Mouse (Mus musculus) neutrophil, adult 59 days (primary cell): Measurements from ENCODE around the gene Cdkl3. TPM values are rescaled to one million over a fixed set of nuclear protein-coding genes. Genes with fewer than 3 reads are reported as not detected.

Experiments used
- total RNA-seq, 2 experiments: library from RNA; stranded (reverse); gene quantifications; 1 replicate in 1 of 2; 2 replicates in 1 of 2; pipeline ENCODE4 v1.2.4; 2023

The Cdkl3 gene
- total RNA-seq: 1 to 10 TPM; 3.1 to 6.1 TPM

DNA sequence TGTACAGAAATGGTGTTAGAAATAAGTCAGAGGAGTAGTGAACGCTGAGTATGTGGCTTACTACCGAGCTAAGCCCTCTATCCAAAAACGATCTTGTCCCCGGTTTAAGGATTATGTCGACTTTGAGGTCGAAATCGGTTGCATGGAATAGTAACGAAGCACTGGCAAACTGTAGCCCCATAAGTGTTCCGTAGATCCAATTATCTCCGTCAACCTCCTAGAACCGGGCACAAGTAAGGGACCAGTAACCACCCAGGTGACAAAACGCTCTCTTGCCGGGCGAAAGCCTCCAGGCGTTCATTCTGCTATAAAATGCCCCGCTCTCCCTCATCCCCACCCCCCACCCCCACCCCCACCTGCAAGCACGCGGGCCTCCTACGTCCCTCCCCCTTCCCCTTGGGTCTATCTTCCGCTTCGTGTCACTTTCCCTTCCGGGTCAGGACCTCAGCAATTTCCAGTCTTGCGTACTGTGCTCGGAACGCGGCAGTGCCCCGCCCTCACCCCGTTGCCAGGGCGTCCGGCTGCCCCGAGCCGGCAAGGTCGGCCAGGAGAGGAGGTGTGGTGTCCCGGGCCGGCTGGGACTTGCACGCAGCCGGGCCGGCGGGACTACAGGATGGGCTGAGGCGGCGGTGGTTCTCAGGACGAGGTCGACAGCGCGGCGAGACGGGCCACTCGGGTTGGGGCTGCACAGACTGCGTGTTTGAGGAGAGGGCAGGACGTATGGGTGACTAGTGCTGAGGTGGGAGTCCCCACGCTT, at the start of gene Cdkl3:
TSS of gene Cdkl3 (plus strand) at position 450 of the 757 bp plus-strand sequence.

DNA sequence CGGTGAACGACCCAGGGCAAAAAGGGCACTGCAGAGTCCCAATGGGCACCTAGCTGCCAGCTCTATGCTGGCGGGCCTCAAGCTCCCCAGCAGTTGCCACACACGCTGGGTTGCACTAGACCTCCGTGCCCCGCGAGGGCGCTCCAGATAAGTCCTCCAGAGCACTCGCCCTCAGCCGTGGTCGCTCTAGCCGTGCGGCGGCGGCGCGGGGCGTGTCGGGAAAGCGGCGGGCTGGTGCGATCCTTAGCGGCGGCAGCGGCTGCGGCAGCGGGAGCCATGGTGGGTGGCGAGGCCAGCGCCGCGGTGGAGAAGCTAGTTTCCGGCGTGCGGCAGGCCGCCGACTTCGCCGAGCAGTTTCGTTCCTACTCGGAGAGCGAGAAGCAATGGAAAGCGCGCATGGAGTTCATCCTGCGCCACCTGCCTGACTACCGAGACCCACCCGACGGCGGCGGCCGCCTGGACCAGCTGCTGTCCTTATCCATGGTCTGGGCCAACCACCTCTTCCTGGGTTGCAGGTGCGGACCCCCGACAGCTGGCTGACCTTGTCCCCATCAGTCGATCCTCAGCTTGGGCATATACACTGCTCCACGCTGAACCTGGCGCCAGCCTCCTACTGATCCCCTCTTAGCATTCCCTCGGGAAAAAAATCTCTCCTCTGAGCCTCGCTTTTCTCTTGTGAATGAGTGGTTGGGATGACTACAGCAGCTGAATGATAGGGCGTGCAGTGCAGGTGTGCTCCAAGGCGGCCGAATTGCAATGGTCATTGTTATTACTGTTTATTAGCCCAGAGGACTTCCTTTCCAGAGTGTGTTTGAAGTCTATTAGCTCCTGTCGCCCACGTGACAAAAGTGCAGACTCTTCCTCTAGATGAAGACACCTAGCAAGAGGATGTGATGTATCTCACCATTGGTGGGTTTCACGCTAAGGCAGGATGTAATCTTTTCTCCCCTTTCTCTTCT, 36.3 kb upstream of the Cdkl3 start, which contains the start of gene Cdkn2aipnl:
TSS of gene Cdkn2aipnl (plus strand) at position 219 of the 959 bp plus-strand sequence.

DNA sequence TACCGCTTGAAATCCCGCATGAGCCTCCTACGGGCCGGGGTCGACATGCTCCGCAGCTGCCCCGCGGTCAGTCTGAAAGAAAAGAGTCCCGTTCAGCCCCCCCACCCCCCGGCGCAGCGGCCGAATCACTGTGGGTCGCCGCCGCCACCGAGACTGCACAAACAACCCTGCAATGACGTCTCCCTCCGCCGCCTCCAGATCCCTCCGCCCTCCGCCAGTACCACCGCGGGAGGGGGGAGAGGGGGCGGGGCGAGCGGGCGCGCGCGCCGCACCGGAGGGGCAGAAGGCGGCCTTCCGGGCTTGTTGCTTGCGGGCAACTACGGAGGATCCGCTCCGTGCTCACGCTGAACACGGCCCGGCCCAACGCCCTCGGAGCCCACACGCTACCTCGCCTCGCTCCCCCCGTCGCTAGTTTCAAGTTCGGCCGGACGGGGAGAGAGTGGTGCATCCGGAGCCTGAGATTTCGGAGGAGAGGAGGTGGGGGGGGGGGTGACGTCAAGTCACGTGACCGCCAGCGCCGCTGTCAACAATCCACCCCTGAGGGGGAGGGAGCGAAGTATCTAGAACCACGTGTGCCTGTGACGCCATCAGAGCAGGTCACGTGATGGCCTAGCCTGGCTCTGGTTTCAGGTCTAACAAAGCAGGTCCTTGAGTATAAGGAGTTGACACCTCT, 3.6 kb upstream of the Cdkl3 start, which contains the start of gene Ube2b:
TSS of gene Ube2b (minus strand) at position 473 of the 673 bp plus-strand sequence.

DNA sequence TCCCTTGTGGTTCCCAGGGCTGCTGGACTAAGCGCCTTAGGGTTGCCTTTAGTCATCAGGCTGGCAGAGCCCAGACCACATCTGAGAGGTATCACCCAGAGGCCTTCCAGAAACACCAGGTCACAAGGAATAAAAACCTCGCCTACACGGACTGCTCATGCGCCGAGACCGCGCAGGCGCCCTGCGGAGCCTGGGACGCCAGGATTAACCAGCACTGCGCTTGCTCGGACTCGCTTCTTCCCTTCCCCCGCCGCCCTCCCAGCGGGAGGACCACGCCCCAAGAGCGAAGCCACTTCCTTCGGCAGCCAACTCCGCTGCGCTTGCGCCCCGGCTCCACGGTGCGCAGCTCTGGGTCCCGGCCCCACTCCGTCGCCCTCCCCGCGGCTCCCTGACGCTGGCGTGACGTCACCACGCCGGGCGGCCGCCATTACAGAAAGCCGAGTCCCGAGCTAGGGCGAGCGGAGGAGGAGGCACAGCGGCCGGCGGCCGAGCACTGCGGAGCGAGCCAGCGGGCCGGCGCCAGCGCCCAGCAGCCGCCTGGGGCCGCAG, 94.5 kb downstream of the Cdkl3 start, which contains the start of gene Ppp2ca:
TSS of gene Ppp2ca (plus strand) at position 284 of the 549 bp plus-strand sequence.

Other genes with a start within 250 kb of the Cdkl3 start
- gene Sec24a, start 240.6 kb upstream of the Cdkl3 start, total RNA-seq: 10 to 100 TPM; 15.0 to 16.0 TPM
- 10 to 100 TPM; 23.7 to 26.9 TPM for gene Sar1b, start 240.5 kb upstream of the Cdkl3 start, total RNA-seq
- gene Jade2, start 146.6 kb upstream of the Cdkl3 start, total RNA-seq: 10 to 100 TPM in 1 of 2 experiments, 1 to 10 TPM in 1; 9.2 to 10.4 TPM
- gene Cdkn2aipnl, start 36.6 kb upstream of the Cdkl3 start, total RNA-seq: 10 to 100 TPM; 31.7 to 36.0 TPM
- 100 to 1,000 TPM; 146 to 161 TPM for gene Ube2b, start 3.5 kb upstream of the Cdkl3 start, total RNA-seq
- gene Ppp2ca, start 94.5 kb downstream of the Cdkl3 start, total RNA-seq: 100 to 1,000 TPM in 1 of 2 experiments, 10 to 100 TPM in 1; 92.5 to 103 TPM
- gene Olfr1373, start 141.3 kb downstream of the Cdkl3 start, total RNA-seq: not detected
- not detected for gene Olfr1371, start 209.8 kb downstream of the Cdkl3 start, total RNA-seq
- gene Skp1a, start 227.8 kb downstream of the Cdkl3 start, total RNA-seq: 10 to 100 TPM; 70.9 TPM